Mouse (Mus musculus): ENCODE data around the gene Mapk12. TPM values are rescaled to one million over a fixed set of nuclear protein-coding genes. Genes with fewer than 3 reads are reported as not detected.

Mapk12 gene
- polyA plus RNA-seq, 1 experiment from 2014 or later: 18.4 TPM

GRCm38 (mm10) chr15:89124312-89124711, 16.2 kb downstream of the Mapk12 start:
- Histone ChIP-seq H3K9ac (ENCODE audit: low read length) (no peak overlapping the region), H3K27ac (ENCODE audit: low read length) (no peak overlapping the region), H3K4me2 (ENCODE audit: low read depth, low read length) (no peak overlapping the region), H3K27me3 (ENCODE audit: control insufficient read depth, insufficient read depth, low read length) (no peaks in the 10 kb centered on the region), H3K36me3 (ENCODE audit: control insufficient read depth, insufficient read depth) (peaks cover 3% of the 10 kb centered on the region; the same call in 1 of the 2 replicates), H3K4me1 (ENCODE audit: control insufficient read depth, insufficient read depth, low read length) (peaks cover 43% of the 10 kb centered on the region), H3K9me3 (replicated peaks; ENCODE audit: control insufficient read depth, low read length) (no peaks in the 10 kb centered on the region), H3K4me3 (ENCODE audit: low read length) (no peak overlapping the region)
- WGBS: 90% methylated on average over 3 of the region's 3 CpGs
- ATAC-seq (replicated peaks; ENCODE audit: extremely low read depth, insufficient read depth, low FRiP score): no peak

GRCm38 (mm10) chr15:89123595-89123994, 16.9 kb downstream of the Mapk12 start:
- Histone ChIP-seq H3K4me2 (ENCODE audit: low read depth, low read length) (peak overlapping the region; percentile 94), H3K4me3 (ENCODE audit: low read length) (peak overlapping the region; percentile 69), H3K9ac (ENCODE audit: low read length) (peak overlapping the region; percentile 75), H3K27me3 (ENCODE audit: control insufficient read depth, insufficient read depth, low read length) (no peaks in the 10 kb centered on the region), H3K9me3 (replicated peaks; ENCODE audit: control insufficient read depth, low read length) (no peaks in the 10 kb centered on the region), H3K4me1 (ENCODE audit: control insufficient read depth, insufficient read depth, low read length) (peaks cover 40% of the 10 kb centered on the region), H3K36me3 (ENCODE audit: control insufficient read depth, insufficient read depth) (peaks cover 6% of the 10 kb centered on the region; the same call in 1 of the 2 replicates), H3K27ac (ENCODE audit: low read length) (peak overlapping the region; percentile 59)
- 29% methylated on average over 11 of the region's 11 CpGs for WGBS
- ATAC-seq (replicated peaks; ENCODE audit: extremely low read depth, insufficient read depth, low FRiP score): 0 out of 2 replicates have a peak, but pooled peaks have one; percentile 4

- Histone ChIP-seq H3K27ac (ENCODE audit: low read length) (peak within 1 kb of the TSS; percentile 59), H3K4me3 (ENCODE audit: low read length) (peak within 1 kb of the TSS; percentile 69), H3K36me3 (ENCODE audit: control insufficient read depth, insufficient read depth) (peaks cover 6% of the 10 kb centered on the region; the same call in 1 of the 2 replicates), H3K27me3 (ENCODE audit: control insufficient read depth, insufficient read depth, low read length) (no peaks in the 10 kb centered on the region), H3K9ac (ENCODE audit: low read length) (peak within 1 kb of the TSS; percentile 75), H3K4me1 (ENCODE audit: control insufficient read depth, insufficient read depth, low read length) (peaks cover 36% of the 10 kb centered on the region), H3K4me2 (ENCODE audit: low read depth, low read length) (peak within 1 kb of the TSS; percentile 94), H3K9me3 (replicated peaks; ENCODE audit: control insufficient read depth, low read length) (no peaks in the 10 kb centered on the region)
- peak; percentile 80 for ATAC-seq (replicated peaks; ENCODE audit: extremely low read depth, insufficient read depth, low FRiP score)
- under 1% methylated on average over 47 of the region's 47 CpGs for WGBS
Measured at GRCm38 (mm10) chr15:89122649-89123366, 17.7 kb downstream of the Mapk12 start, which contains the start of gene Tubgcp6. Gene Tubgcp6, minus strand, starts transcription at chr15:89123112.

GRCm38 (mm10) chr15:89118007-89118406, 22.5 kb downstream of the Mapk12 start:
- Histone ChIP-seq H3K27me3 (ENCODE audit: control insufficient read depth, insufficient read depth, low read length) (no peaks in the 10 kb centered on the region), H3K9ac (ENCODE audit: low read length) (no peak overlapping the region), H3K9me3 (replicated peaks; ENCODE audit: control insufficient read depth, low read length) (no peaks in the 10 kb centered on the region), H3K4me3 (ENCODE audit: low read length) (no peak overlapping the region), H3K36me3 (ENCODE audit: control insufficient read depth, insufficient read depth) (peaks cover 18% of the 10 kb centered on the region), H3K4me2 (ENCODE audit: low read depth, low read length) (no peak overlapping the region), H3K27ac (ENCODE audit: low read length) (no peak overlapping the region), H3K4me1 (ENCODE audit: control insufficient read depth, insufficient read depth, low read length) (peaks cover 25% of the 10 kb centered on the region)
- no peak for ATAC-seq (replicated peaks; ENCODE audit: extremely low read depth, insufficient read depth, low FRiP score)

GRCm38 (mm10) chr15:89110147-89110546, 30.4 kb downstream of the Mapk12 start:
- no peak overlapping the region for H3K4me2 ChIP-seq (ENCODE audit: low read depth, low read length)
- no peaks in the 10 kb centered on the region for H3K27me3 ChIP-seq (ENCODE audit: control insufficient read depth, insufficient read depth, low read length)
- no peak overlapping the region for H3K9ac ChIP-seq (ENCODE audit: low read length)
- no peaks in the 10 kb centered on the region for H3K4me1 ChIP-seq (ENCODE audit: control insufficient read depth, insufficient read depth, low read length)
- no peak overlapping the region for H3K4me3 ChIP-seq (ENCODE audit: low read length)
- H3K27ac ChIP-seq (ENCODE audit: low read length): no peak overlapping the region
- 59% methylated on average over 9 of the region's 9 CpGs for WGBS
- H3K36me3 ChIP-seq (ENCODE audit: control insufficient read depth, insufficient read depth): peaks cover 44% of the 10 kb centered on the region
- ATAC-seq (replicated peaks; ENCODE audit: extremely low read depth, insufficient read depth, low FRiP score): peak; percentile 58; the same call in 1 of the 2 replicates
- no peaks in the 10 kb centered on the region for H3K9me3 ChIP-seq (replicated peaks; ENCODE audit: control insufficient read depth, low read length)

DNA sequence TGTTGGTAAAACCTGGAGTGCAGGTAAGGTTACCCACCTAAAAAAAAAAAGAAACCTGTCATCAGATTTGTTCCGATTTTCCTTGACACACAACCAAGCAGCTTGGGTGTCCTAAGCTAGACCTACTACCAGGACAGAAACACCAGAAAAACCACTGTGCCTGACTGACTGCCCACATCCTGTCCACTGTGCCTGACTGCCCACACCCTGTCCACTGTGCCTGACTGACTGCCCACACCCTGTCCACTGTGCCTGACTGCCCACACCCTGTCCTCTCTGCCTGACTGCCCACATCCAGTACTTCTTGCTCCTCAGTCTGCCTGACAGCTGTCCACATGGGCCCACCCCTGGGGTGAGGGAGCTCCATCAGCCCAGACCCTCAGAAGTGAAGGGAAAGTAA, 33.5 kb downstream of the Mapk12 start:
- no peaks in the 10 kb centered on the region for H3K9me3 ChIP-seq (replicated peaks; ENCODE audit: control insufficient read depth, low read length)
- no peak overlapping the region for H3K4me3 ChIP-seq (ENCODE audit: low read length)
- no peaks in the 10 kb centered on the region for H3K4me1 ChIP-seq (ENCODE audit: control insufficient read depth, insufficient read depth, low read length)
- no peak for ATAC-seq (replicated peaks; ENCODE audit: extremely low read depth, insufficient read depth, low FRiP score)
- H3K27ac ChIP-seq (ENCODE audit: low read length): no peak overlapping the region
- H3K4me2 ChIP-seq (ENCODE audit: low read depth, low read length): no peak overlapping the region
- H3K27me3 ChIP-seq (ENCODE audit: control insufficient read depth, insufficient read depth, low read length): no peaks in the 10 kb centered on the region
- no peak overlapping the region for H3K9ac ChIP-seq (ENCODE audit: low read length)
- H3K36me3 ChIP-seq (ENCODE audit: control insufficient read depth, insufficient read depth): peaks cover 61% of the 10 kb centered on the region
- 92% methylated on average over 1 of the region's 1 CpGs for WGBS

DNA sequence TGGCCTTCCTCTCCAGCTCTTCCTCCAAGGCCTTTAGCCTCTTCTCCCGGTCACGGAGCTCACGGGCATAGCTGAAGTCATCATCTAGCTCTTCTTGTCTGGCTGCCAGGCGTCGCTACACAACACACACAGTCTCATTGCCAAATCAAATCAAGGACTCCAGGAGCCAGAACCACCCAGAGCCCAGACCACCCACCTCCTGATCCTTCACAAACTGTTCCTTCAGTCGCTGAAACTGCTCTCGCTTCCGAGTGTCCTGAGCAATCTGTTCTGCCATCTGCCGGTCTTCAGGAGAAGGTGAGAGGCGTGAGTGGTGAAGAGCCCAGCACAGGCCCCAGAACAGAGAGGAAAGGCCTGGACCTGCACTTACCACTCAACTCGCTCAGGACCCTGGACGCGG, 34.4 kb downstream of the Mapk12 start:
- Histone ChIP-seq H3K9me3 (replicated peaks; ENCODE audit: control insufficient read depth, low read length) (no peaks in the 10 kb centered on the region), H3K27ac (ENCODE audit: low read length) (no peak overlapping the region), H3K4me1 (ENCODE audit: control insufficient read depth, insufficient read depth, low read length) (no peaks in the 10 kb centered on the region), H3K36me3 (ENCODE audit: control insufficient read depth, insufficient read depth) (peaks cover 65% of the 10 kb centered on the region), H3K27me3 (ENCODE audit: control insufficient read depth, insufficient read depth, low read length) (no peaks in the 10 kb centered on the region), H3K4me2 (ENCODE audit: low read depth, low read length) (no peak overlapping the region), H3K9ac (ENCODE audit: low read length) (no peak overlapping the region), H3K4me3 (ENCODE audit: low read length) (no peak overlapping the region)
- ATAC-seq (replicated peaks; ENCODE audit: extremely low read depth, insufficient read depth, low FRiP score): no peak
- WGBS: 90% methylated on average over 13 of the region's 13 CpGs

GRCm38 (mm10) chr15:89104425-89104824, 36.1 kb downstream of the Mapk12 start:
- Histone ChIP-seq H3K4me3 (ENCODE audit: low read length) (no peak overlapping the region), H3K9me3 (replicated peaks; ENCODE audit: control insufficient read depth, low read length) (no peaks in the 10 kb centered on the region), H3K36me3 (ENCODE audit: control insufficient read depth, insufficient read depth) (peaks cover 79% of the 10 kb centered on the region), H3K27me3 (ENCODE audit: control insufficient read depth, insufficient read depth, low read length) (no peaks in the 10 kb centered on the region), H3K9ac (ENCODE audit: low read length) (no peak overlapping the region), H3K4me1 (ENCODE audit: control insufficient read depth, insufficient read depth, low read length) (no peaks in the 10 kb centered on the region), H3K4me2 (ENCODE audit: low read depth, low read length) (no peak overlapping the region), H3K27ac (ENCODE audit: low read length) (no peak overlapping the region)
- no peak for ATAC-seq (replicated peaks; ENCODE audit: extremely low read depth, insufficient read depth, low FRiP score)
- 89% methylated on average over 8 of the region's 8 CpGs for WGBS

DNA sequence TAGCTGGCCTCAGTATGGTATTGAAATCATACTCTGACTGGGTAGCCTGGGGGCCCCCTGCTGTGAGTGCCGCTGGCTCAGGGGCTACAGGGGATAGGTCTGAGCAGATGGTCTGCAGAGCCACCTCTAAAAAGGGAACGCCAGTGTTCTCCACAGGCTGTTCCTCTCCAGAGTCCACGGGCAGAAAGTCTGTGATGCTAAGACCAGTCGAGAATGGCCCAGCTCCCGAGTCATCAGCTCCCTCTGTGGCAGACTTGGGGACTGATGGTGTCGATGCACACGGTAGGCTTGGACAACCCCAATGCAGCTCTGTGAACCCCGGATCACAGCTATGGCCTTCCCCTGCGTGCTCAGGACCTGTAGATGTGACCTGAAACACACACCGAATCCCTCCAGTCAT, 36.6 kb downstream of the Mapk12 start:
- Histone ChIP-seq H3K27ac (ENCODE audit: low read length) (no peak overlapping the region), H3K4me1 (ENCODE audit: control insufficient read depth, insufficient read depth, low read length) (no peaks in the 10 kb centered on the region), H3K27me3 (ENCODE audit: control insufficient read depth, insufficient read depth, low read length) (no peaks in the 10 kb centered on the region), H3K9ac (ENCODE audit: low read length) (no peak overlapping the region), H3K9me3 (replicated peaks; ENCODE audit: control insufficient read depth, low read length) (no peaks in the 10 kb centered on the region), H3K4me3 (ENCODE audit: low read length) (no peak overlapping the region), H3K4me2 (ENCODE audit: low read depth, low read length) (no peak overlapping the region), H3K36me3 (ENCODE audit: control insufficient read depth, insufficient read depth) (peaks cover 83% of the 10 kb centered on the region)
- 86% methylated on average over 10 of the region's 10 CpGs for WGBS
- no peak for ATAC-seq (replicated peaks; ENCODE audit: extremely low read depth, insufficient read depth, low FRiP score)

Data from heart, embryonic 16.5 days (tissue).